Mouse (Mus musculus) brain, embryonic 14.5 days (tissue): ENCODE results near the gene Eef1e1.

Source experiments
- CTCF ChIP-seq: fragments of 200-500 bp; IDR thresholded peaks from 2 replicates; pipeline ENCODE4 v1.5.1; 2012; ENCODE audit warnings: inconsistent platforms, mild to moderate bottlenecking, moderate library complexity, borderline replicate concordance; ENCODE audit not compliant: insufficient read depth, insufficient read length; ENCODE audit errors: extremely low read depth
- POLR2A ChIP-seq: fragments of 200-500 bp; IDR thresholded peaks from 2 replicates; pipeline ENCODE4 v1.6.1; 2012; ENCODE audit warnings: mild to moderate bottlenecking, inconsistent platforms, borderline replicate concordance; ENCODE audit not compliant: poor library complexity, insufficient read depth, insufficient read length, severe bottlenecking; ENCODE audit errors: extremely low read depth

DNA sequence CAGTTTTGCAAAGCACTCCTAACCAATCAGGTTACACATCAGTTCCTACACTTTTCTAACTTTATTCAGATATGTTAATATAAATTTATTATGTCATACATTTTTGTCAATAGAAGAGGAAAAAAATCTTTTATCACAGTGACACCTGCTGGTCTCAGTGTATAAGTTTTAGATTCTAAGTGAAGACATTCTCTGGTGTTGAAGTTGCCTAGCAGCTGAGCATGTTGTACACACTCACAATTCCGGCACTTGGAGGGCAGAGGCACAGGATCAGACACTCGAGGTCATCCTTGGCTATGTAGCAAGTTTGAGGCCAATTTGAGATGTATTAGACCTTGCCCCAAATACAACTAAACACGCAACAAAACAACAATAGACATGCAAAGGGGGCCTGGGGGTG is 61.8 kb downstream of the Eef1e1 start:
- TF ChIP-seq POLR2A (no peak), CTCF (no peak)
